Mouse (Mus musculus) lung, embryonic 14.5 days (tissue): Measurements from ENCODE around the gene Fars2. TPM values are rescaled to one million over a fixed set of nuclear protein-coding genes. Genes with fewer than 3 reads are reported as not detected.
"Not testable (repeated sequence)": the region's sequence is repeated elsewhere in the genome, so short reads cannot be mapped to it uniquely, and the experiment has no call there.

ENCODE experiments used
- ATAC-seq: fragments of 200-750 bp; cut with Nextera tagmentation; 2 replicates; pipeline ENCODE4 v1.8.0; 2017; ENCODE audit warnings: mild to moderate bottlenecking, moderate TSS enrichment, moderate library complexity; ENCODE audit not compliant: insufficient read depth
- DNase-seq: peaks from one replicate; pipeline ENCODE4 v3.0.0-alpha.2; 2015
- H3K27ac ChIP-seq: fragments of 300-500 bp; sonication (generic); 2 replicates; pipeline ENCODE4 v1.5.1; 2014; ENCODE audit warnings: low read depth, mild to moderate bottlenecking, moderate library complexity
- H3K27me3 ChIP-seq: fragments of 300-500 bp; sonication (generic); 2 replicates; pipeline ENCODE4 v1.6.1; 2014; ENCODE audit warnings: low read length, control low read depth; ENCODE audit not compliant: insufficient read depth
- H3K36me3 ChIP-seq: fragments of 300-500 bp; sonication (generic); 2 replicates; pipeline ENCODE4 v1.6.1; 2014; ENCODE audit warnings: control low read depth; ENCODE audit not compliant: insufficient read depth
- H3K4me1 ChIP-seq: fragments of 300-500 bp; sonication (generic); 2 replicates; pipeline ENCODE4 v1.6.1; 2014; ENCODE audit warnings: antibody characterized with exemption, control low read depth; ENCODE audit not compliant: insufficient read depth
- H3K4me2 ChIP-seq: fragments of 300-500 bp; sonication (generic); 2 replicates; pipeline ENCODE4 v1.6.1; 2014; ENCODE audit warnings: mild to moderate bottlenecking
- H3K4me3 ChIP-seq: fragments of 300-500 bp; sonication (generic); 2 replicates; pipeline ENCODE4 v1.5.1; 2014; ENCODE audit warnings: low read depth, low read length
- H3K9ac ChIP-seq: fragments of 300-500 bp; sonication (generic); 2 replicates; pipeline ENCODE4 v1.6.1; 2014
- H3K9me3 ChIP-seq: fragments of 300-500 bp; sonication (generic); 2 replicates; pipeline ENCODE4 v1.6.1; 2016; ENCODE audit warnings: low read depth, low read length, control low read depth
- CTCF ChIP-seq: IDR thresholded peaks from 2 replicates; pipeline ENCODE4 v1.5.1; 2016; ENCODE audit warnings: antibody characterized with exemption, low read depth
- WGBS: fragments of 180-500 bp; shearing (Covaris S2); extraction: QIAGEN DNeasy Blood & Tissue Kit; methylation state at CpG from one replicate; pipeline ENCODE4 v1.1.7; 2014; 5-methylcytosine and 5-hydroxymethylcytosine counted together
- polyA plus RNA-seq: library from polyadenylated mRNA; unstranded; fragments of >200 nt; fragmentation: Nextera tagmentation; extraction: Ambion mirVana; gene quantifications from 2 replicates; pipeline ENCODE4 v1.2.1, GENCODE M21; 2014

The Fars2 gene
- polyA plus RNA-seq, 1 experiment from 2014 or later, result 29.3 TPM

DNA sequence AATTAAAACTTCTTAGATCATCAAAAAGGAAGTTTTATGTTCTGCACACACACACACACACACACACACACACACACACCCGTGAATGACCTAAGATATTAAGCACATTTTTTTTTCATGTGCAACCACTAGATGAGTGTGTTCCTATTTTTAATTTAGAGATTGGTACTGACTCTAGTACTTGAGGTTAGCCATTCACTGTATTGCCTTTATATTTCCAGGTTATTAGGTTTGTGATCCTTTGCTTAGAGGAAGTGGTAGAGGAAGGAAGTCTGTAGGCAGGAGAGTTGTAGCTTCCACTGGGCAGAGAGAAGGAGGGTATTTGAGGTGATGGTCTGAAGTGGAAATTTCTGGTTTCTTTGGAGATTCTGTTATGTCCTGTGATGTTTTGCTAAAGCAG lies 28.4 kb downstream of the Fars2 start:
- no peak overlapping the region for H3K9ac ChIP-seq
- no peaks in the 10 kb centered on the region for H3K9me3 ChIP-seq
- H3K4me3 ChIP-seq, result no peak overlapping the region
- H3K4me1 ChIP-seq, result no peaks in the 10 kb centered on the region
- no peak for DNase-seq
- no peaks in the 10 kb centered on the region for H3K27me3 ChIP-seq
- H3K4me2 ChIP-seq, result no peak overlapping the region
- no peak for TF ChIP-seq CTCF
- H3K27ac ChIP-seq, result no peak overlapping the region
- no peaks in the 10 kb centered on the region for H3K36me3 ChIP-seq
- whole genome bisulfite sequencing, result 58% methylated on average over 1 of the region's 1 CpGs
- no peak for ATAC-seq

DNA sequence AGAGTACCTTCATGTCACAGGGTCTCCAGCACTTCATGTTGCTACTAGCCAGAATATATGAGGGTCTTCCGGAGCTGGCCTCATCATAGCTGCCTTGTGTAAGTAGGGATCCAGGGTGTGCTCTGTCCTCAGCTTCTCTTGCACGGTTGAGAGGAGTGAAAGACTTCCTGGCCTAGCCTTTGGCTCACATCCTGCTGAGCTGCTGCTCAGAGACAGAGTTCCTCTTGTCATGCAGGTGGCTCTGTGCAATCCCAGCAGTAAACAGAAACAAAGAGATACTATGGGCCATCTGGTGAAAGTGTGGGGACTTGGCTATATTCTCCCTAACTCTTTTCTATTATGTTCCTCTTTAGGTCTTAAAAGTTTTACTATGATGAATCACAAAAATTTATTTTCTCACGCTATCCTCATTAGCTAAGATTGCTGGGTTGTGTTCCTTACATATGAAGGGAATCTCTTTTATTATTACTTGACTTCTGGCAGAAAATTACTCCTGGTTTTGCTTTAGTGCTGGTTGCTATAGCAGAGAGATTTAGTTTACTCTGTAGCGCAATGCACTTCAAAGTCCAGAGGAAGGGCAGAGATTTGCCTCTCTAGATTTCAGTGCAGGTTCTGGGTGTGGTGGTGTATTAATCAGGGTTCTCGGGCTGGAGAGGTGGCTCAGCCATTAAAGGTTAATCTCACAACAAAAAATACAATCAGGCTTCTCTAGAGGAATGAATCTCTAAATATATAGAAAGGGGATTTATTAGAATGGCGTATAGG lies 32.1 kb downstream of the Fars2 start:
- no peak overlapping the region for H3K27ac ChIP-seq
- H3K9me3 ChIP-seq, result no peaks in the 10 kb centered on the region
- no peak overlapping the region for H3K4me3 ChIP-seq
- no peak for TF ChIP-seq CTCF
- peak; percentile 12 for DNase-seq
- 56% methylated on average over 6 of the region's 6 CpGs for WGBS
- no peak for ATAC-seq
- H3K4me1 ChIP-seq, result no peaks in the 10 kb centered on the region
- H3K4me2 ChIP-seq, result no peak overlapping the region
- H3K9ac ChIP-seq, result no peak overlapping the region
- H3K27me3 ChIP-seq, result no peaks in the 10 kb centered on the region
- no peaks in the 10 kb centered on the region for H3K36me3 ChIP-seq

DNA sequence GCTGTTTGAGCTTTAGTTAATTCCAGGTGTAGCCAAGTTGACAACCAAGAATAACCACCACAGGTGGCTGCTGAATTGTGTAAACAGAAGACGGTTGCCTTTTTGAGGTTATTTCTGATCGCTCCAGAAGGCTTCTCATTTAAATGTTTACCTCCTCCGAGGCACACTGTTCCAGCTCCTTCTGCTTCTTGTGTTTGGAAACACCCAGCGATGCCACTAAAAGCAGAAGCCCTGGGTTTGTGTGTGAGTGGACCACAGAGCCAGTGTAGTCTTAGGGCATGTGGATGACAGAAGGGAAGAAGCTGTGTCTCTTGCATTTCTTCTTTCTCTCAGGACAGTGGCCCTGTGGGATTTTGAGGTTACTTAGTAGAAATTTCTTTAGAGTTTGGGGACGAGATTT lies 33.1 kb downstream of the Fars2 start:
- Histone ChIP-seq H3K27ac (no peak overlapping the region), H3K9ac (no peak overlapping the region), H3K27me3 (no peaks in the 10 kb centered on the region), H3K36me3 (no peaks in the 10 kb centered on the region), H3K4me3 (no peak overlapping the region), H3K4me2 (no peak overlapping the region), H3K4me1 (no peaks in the 10 kb centered on the region), H3K9me3 (no peaks in the 10 kb centered on the region)
- ATAC-seq (no peak), DNase-seq (no peak)
- TF ChIP-seq CTCF, result no peak
- WGBS, result 41% methylated on average over 5 of the region's 5 CpGs

- ATAC-seq (peak; percentile 21; the same call in 1 of the 2 replicates), DNase-seq (peak; percentile 27)
- H3K4me1 ChIP-seq, result no peaks in the 10 kb centered on the region
- H3K27me3 ChIP-seq, result no peaks in the 10 kb centered on the region
- no peak overlapping the region for H3K4me2 ChIP-seq
- H3K4me3 ChIP-seq, result no peak overlapping the region
- H3K9me3 ChIP-seq, result no peaks in the 10 kb centered on the region
- H3K27ac ChIP-seq, result no peak overlapping the region
- no peak overlapping the region for H3K9ac ChIP-seq
- no peaks in the 10 kb centered on the region for H3K36me3 ChIP-seq
- 61% methylated on average over 5 of the region's 5 CpGs for WGBS
- no peak for TF ChIP-seq CTCF
Measured at GRCm38 (mm10) chr13:36152728-36153498, 35.7 kb downstream of the Fars2 start.

DNA sequence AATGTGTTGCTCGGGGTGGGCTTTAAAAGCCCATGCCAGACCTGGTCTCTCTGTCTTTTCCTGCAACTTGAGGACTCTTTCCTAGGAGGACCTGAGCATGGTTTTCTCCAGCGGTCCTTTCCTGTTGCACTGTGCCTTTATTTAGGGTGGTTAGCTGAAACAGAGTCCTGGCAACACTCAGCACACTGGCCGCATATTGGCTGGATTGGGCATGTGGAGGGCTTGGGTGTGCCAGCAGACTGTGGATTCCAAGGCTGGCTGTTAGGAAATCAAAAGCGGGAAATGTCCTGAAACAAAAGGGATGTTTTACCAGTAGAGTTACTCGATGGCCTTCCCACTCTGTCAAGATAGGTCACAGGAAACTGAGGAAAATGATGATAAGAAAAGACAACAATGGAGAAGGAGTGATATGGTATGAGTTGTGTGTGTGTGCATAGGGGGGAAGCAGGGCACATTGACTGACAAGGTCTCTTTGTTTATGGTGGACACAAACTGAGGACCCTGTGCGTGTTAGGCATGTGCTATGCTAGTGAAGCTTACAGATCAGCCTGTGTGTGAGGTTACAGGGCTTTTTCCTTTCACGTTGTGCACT lies 39.2 kb downstream of the Fars2 start:
- Histone ChIP-seq H3K9ac (no peak overlapping the region), H3K27ac (no peak overlapping the region), H3K4me2 (no peak overlapping the region), H3K9me3 (no peaks in the 10 kb centered on the region), H3K27me3 (no peaks in the 10 kb centered on the region), H3K4me1 (no peaks in the 10 kb centered on the region), H3K36me3 (no peaks in the 10 kb centered on the region), H3K4me3 (no peak overlapping the region)
- 74% methylated on average over 7 of the region's 7 CpGs for WGBS
- no peak for DNase-seq
- no peak for ATAC-seq
- no peak for TF ChIP-seq CTCF

GRCm38 (mm10) chr13:36163411-36163810 lies 46.2 kb downstream of the Fars2 start:
- 85% methylated on average over 5 of the region's 5 CpGs for WGBS
- H3K4me1 ChIP-seq, result no peaks in the 10 kb centered on the region
- no peak overlapping the region for H3K27ac ChIP-seq
- DNase-seq (no peak), ATAC-seq (no peak)
- H3K9me3 ChIP-seq, result no peaks in the 10 kb centered on the region
- no peaks in the 10 kb centered on the region for H3K27me3 ChIP-seq
- no peak overlapping the region for H3K4me2 ChIP-seq
- no peaks in the 10 kb centered on the region for H3K36me3 ChIP-seq
- H3K9ac ChIP-seq, result no peak overlapping the region
- TF ChIP-seq CTCF, result no peak
- H3K4me3 ChIP-seq, result no peak overlapping the region

GRCm38 (mm10) chr13:36163898-36164297 lies 46.7 kb downstream of the Fars2 start:
- Histone ChIP-seq H3K4me1 (no peaks in the 10 kb centered on the region), H3K27me3 (no peaks in the 10 kb centered on the region), H3K9me3 (no peaks in the 10 kb centered on the region), H3K27ac (no peak overlapping the region), H3K4me3 (no peak overlapping the region), H3K4me2 (no peak overlapping the region), H3K36me3 (no peaks in the 10 kb centered on the region), H3K9ac (no peak overlapping the region)
- 63% methylated on average over 1 of the region's 1 CpGs for WGBS
- ATAC-seq, result no peak
- DNase-seq, result no peak
- no peak for TF ChIP-seq CTCF

DNA sequence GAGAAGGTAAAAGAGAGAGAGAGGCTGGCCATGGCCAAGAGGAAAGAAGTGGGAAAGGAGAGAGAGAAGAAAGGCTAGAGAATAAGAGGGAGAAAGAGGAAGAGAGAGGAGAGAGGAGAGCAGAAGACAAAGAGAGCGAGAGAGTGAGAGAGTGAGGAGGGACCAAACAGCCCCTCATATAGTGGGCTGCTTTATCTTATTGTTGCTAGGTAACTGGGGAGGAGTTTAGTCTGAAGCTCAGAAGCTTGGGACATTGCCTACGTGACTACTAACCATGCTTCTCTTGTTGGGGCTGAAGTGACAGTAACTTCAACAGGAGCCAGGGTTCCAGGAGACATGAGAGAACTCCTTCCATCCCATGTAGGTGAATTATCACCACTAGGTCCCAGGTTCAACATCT lies 55.8 kb downstream of the Fars2 start:
- WGBS, result 49% methylated on average over 2 of the region's 2 CpGs
- not testable (repeated sequence) for H3K36me3 ChIP-seq, H3K4me3 ChIP-seq, H3K4me1 ChIP-seq, H3K4me2 ChIP-seq, H3K27me3 ChIP-seq, H3K9me3 ChIP-seq, ATAC-seq, H3K27ac ChIP-seq, H3K9ac ChIP-seq, DNase-seq
